Mouse (Mus musculus) liver, embryonic 11.5 days (tissue): ENCODE results near the gene Clec4e. TPM values are rescaled to one million over a fixed set of nuclear protein-coding genes. Genes with fewer than 3 reads are reported as not detected.
A peak's percentile ranks its signal among the peaks of the same experiment; 100 is the strongest.
"Not testable (repeated sequence)": the region's sequence is repeated elsewhere in the genome, so short reads cannot be mapped to it uniquely, and the experiment has no call there.

Experiments used
- ATAC-seq: fragments of 200-750 bp; cut with Nextera tagmentation; replicated peaks from 2 replicates; pipeline ENCODE4 v1.8.0; 2017; ENCODE audit warnings: moderate number of reproducible peaks, mild to moderate bottlenecking, moderate TSS enrichment, moderate library complexity; ENCODE audit not compliant: low FRiP score
- DNase-seq: peaks from one replicate; pipeline ENCODE4 v3.0.0-alpha.2; 2017; ENCODE audit warnings: low spot score
- H3K27ac ChIP-seq: fragments of 300-500 bp; sonication (generic); 2 replicates; pipeline ENCODE4 v1.5.1; 2014; ENCODE audit warnings: mild to moderate bottlenecking, low read depth, low read length, control low read depth
- H3K27me3 ChIP-seq: fragments of 300-500 bp; sonication (generic); replicated peaks from 2 replicates; pipeline ENCODE4 v1.6.1; 2014; ENCODE audit warnings: low read length, mixed read lengths; ENCODE audit not compliant: control insufficient read depth, insufficient read depth
- H3K36me3 ChIP-seq: fragments of 300-500 bp; sonication (generic); 2 replicates; pipeline ENCODE4 v1.6.1; 2014; ENCODE audit warnings: mild to moderate bottlenecking, low read length, moderate library complexity, mixed read lengths; ENCODE audit not compliant: control insufficient read depth, insufficient read depth
- H3K4me1 ChIP-seq: fragments of 300-500 bp; sonication (generic); replicated peaks from 2 replicates; pipeline ENCODE4 v1.6.1; 2014; ENCODE audit warnings: low read length, mixed read lengths; ENCODE audit not compliant: control insufficient read depth, insufficient read depth
- H3K4me2 ChIP-seq: fragments of 300-500 bp; sonication (generic); 2 replicates; pipeline ENCODE4 v1.6.1; 2014; ENCODE audit warnings: mild to moderate bottlenecking, control low read depth, moderate library complexity
- H3K4me3 ChIP-seq: fragments of 300-500 bp; sonication (generic); 2 replicates; pipeline ENCODE4 v1.5.1; 2014; ENCODE audit warnings: low read depth, low read length, control low read depth
- H3K9ac ChIP-seq: fragments of 300-500 bp; sonication (generic); 2 replicates; pipeline ENCODE4 v1.6.1; 2014; ENCODE audit warnings: low read depth, low read length, control low read depth
- H3K9me3 ChIP-seq: fragments of 300-500 bp; sonication (generic); 2 replicates; pipeline ENCODE4 v1.6.1; 2016; ENCODE audit warnings: low read length, inconsistent platforms, mixed read lengths; ENCODE audit not compliant: control insufficient read depth
- WGBS: fragments of 180-500 bp; shearing (Covaris S2); extraction: QIAGEN DNeasy Blood & Tissue Kit; methylation state at CpG from one replicate; pipeline ENCODE4 v1.1.7; 2014; 5-methylcytosine and 5-hydroxymethylcytosine counted together
- polyA plus RNA-seq: library from polyadenylated mRNA; unstranded; fragments of >200 nt; fragmentation: Nextera tagmentation; extraction: Ambion mirVana; gene quantifications from 2 replicates; pipeline ENCODE4 v1.2.1, GENCODE M21; 2014

Clec4e gene
- polyA plus RNA-seq, result 0.32 and 0.38 TPM in 2 replicates

- no peak for ATAC-seq
- Histone ChIP-seq H3K4me2 (no peak within 1 kb of the TSS), H3K4me1 (no peaks in the 10 kb centered on the region; the same call in 1 of the 2 replicates), H3K4me3 (no peak within 1 kb of the TSS), H3K27ac (no peak within 1 kb of the TSS), H3K9ac (no peak within 1 kb of the TSS), H3K9me3 (no peaks in the 10 kb centered on the region), H3K27me3 (no peaks in the 10 kb centered on the region), H3K36me3 (no peaks in the 10 kb centered on the region)
- no peak for DNase-seq
- WGBS, result 69% methylated on average over 4 of the region's 4 CpGs
Observed at GRCm38 (mm10) chr6:123289753-123290152, at the start of gene Clec4e. Clec4e (minus strand) TSS chr6:123289870.

- Histone ChIP-seq H3K27me3 (no peaks in the 10 kb centered on the region), H3K27ac (no peak overlapping the region), H3K36me3 (no peaks in the 10 kb centered on the region), H3K4me3 (no peak overlapping the region), H3K4me1 (no peaks in the 10 kb centered on the region), H3K9ac (no peak overlapping the region), H3K4me2 (no peak overlapping the region), H3K9me3 (no peaks in the 10 kb centered on the region)
- DNase-seq, result no peak
- WGBS, result 46% methylated on average over 2 of the region's 2 CpGs
- no peak for ATAC-seq
Observed at GRCm38 (mm10) chr6:123332503-123332902, 42.8 kb upstream of the Clec4e start.

GRCm38 (mm10) chr6:123308033-123308432, 18.4 kb upstream of the Clec4e start, which contains the start of gene Vmn2r19:
Vmn2r19 (plus strand) TSS chr6:123308333.
- Histone ChIP-seq H3K4me2 (no peak within 1 kb of the TSS), H3K9ac (no peak within 1 kb of the TSS), H3K36me3 (no peaks in the 10 kb centered on the region), H3K27ac (no peak within 1 kb of the TSS), H3K4me1 (no peaks in the 10 kb centered on the region), H3K27me3 (no peaks in the 10 kb centered on the region), H3K4me3 (no peak within 1 kb of the TSS), H3K9me3 (no peaks in the 10 kb centered on the region)
- WGBS, result 88% methylated on average over 2 of the region's 2 CpGs
- DNase-seq, result no peak
- ATAC-seq, result no peak

DNA sequence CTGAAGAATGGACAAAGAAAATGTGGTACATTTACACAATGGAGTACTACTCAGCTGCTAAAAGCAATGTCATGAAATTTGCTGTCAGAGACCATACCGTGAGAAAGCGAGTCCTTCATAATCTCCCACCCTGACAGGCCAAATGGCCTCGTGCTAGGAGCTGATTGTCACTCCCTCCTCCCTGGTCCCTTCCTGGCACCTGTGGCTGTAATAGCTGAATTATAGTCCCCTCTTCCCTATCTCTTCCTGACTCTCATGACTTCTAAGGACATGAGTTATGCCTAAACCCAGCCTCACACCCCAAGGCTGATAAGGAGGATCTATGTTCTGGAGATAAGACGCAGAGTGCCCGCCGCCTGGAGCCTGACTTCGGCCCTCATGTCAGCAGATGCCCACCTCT, 16.6 kb upstream of the Clec4e start:
- not testable (repeated sequence) for H3K36me3 ChIP-seq, H3K27me3 ChIP-seq, H3K9me3 ChIP-seq, H3K4me3 ChIP-seq, H3K4me1 ChIP-seq, H3K27ac ChIP-seq, H3K4me2 ChIP-seq, H3K9ac ChIP-seq, DNase-seq
- WGBS, result 51% methylated on average over 7 of the region's 7 CpGs
- peak; percentile 42; the same call in 1 of the 2 replicates for ATAC-seq

DNA sequence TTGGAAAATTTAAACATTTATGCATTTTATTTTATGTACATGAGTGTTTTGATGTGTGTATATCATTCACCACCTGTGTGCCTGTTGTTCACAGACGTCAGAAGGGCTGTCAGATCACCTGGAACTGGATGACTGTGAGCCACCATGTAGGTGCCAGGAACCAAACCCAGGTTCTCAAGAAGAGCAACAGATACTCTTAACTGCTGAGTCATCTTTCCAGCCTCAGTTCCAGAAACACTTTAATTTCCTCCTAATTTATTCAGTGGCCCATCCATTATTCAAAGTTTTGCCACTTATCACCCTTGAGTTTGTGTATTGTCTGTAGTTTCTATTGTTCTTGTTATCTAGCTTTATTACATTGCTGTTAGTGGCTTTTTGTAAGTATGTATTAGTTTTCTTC, 7.0 kb upstream of the Clec4e start:
- H3K9ac ChIP-seq, result no peak overlapping the region
- no peaks in the 10 kb centered on the region for H3K36me3 ChIP-seq
- H3K27ac ChIP-seq, result no peak overlapping the region
- H3K4me3 ChIP-seq, result no peak overlapping the region
- H3K27me3 ChIP-seq, result no peaks in the 10 kb centered on the region
- no peaks in the 10 kb centered on the region; the same call in 1 of the 2 replicates for H3K4me1 ChIP-seq
- no peak for DNase-seq
- no peak for ATAC-seq
- 52% methylated on average over 1 of the region's 1 CpGs for WGBS
- no peak overlapping the region for H3K4me2 ChIP-seq
- H3K9me3 ChIP-seq, result no peaks in the 10 kb centered on the region

DNA sequence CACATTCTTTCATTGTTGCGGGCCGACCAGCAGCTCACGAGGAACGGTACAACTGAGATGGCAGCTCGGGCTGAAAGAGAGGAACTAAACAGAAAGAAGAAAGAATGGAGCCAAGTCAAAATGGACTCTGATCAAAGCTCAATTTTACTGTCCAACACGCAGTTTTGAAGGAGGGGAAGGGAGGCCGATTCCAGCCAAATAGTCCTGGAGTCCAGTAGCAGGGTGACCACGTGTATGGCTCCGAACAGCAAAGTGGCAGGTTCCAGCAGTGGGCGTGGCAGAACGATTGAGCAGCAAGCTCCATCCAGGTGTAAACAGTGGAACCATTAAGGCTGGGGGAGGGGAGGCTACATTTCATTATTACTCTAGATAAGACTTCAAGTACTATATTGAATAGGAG, 3.8 kb upstream of the Clec4e start:
- not testable (repeated sequence) for H3K4me1 ChIP-seq, H3K36me3 ChIP-seq, H3K27me3 ChIP-seq, DNase-seq, H3K9me3 ChIP-seq, H3K4me3 ChIP-seq, H3K4me2 ChIP-seq, H3K9ac ChIP-seq, ATAC-seq
- H3K27ac ChIP-seq, result 0 out of 2 replicates have a peak overlapping the region, but pooled peaks have one; percentile 41
- 68% methylated on average over 11 of the region's 11 CpGs for WGBS

DNA sequence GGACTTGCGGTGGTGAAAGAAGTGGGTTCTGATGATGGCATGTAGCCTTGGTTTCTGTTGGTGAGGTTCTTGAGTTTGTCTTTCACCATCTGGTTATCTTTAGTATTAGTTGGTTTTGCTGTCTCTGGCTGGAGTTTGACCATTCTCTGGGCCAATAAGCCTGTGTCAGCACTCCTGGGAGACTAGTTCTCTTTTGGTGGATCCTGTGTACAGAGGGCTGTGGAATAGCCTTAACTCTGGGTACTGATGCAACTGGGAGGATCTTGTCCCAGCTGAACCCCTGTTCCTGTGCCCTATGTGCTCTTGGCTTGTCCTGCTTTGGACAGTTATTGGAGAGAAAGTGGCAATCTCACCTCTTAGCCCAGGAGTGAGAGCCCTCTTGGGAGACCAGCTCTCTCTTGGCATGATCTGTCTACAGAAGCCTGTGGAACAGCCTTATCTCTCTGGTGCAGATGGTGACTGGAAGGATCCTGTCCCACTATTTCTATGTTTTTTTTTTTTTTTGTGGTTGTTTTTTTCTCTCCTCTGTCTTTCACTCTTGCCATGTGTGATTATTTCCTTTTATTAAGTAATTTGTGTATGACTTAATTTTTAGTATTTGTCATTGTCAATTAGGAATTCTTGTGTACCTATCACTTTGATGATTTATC, 3.2 kb upstream of the Clec4e start:
- Histone ChIP-seq H3K27me3 (no peaks in the 10 kb centered on the region), H3K9ac (no peak overlapping the region), H3K36me3 (no peaks in the 10 kb centered on the region), H3K4me3 (no peak overlapping the region), H3K9me3 (no peaks in the 10 kb centered on the region), H3K4me1 (no peaks in the 10 kb centered on the region; the same call in 1 of the 2 replicates), H3K4me2 (peak overlapping the region; percentile 19; the same call in 1 of the 2 replicates), H3K27ac (peak overlapping the region; percentile 83)
- WGBS, result 81% methylated on average over 1 of the region's 1 CpGs
- DNase-seq (peak; percentile 34), ATAC-seq (peak; percentile 99)

DNA sequence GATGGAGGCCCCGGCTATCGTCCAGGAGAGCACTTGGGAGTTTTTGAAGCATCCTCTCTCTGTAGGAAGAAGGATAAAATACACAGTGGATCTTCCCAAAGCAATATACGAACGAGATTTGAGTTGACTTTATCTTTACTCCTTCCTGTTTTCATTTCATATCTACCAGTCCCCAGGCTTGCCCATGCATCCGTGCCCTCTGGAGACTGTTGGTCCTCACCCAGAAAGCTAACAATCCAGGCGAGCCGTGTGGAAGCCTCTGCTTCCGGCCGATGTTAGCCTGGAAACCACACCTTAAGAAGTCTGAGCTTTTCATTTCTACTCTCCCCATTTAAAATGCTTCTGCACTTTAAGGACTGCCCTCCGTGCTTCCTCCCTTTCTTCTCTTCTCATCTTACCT, 739 bp downstream of the Clec4e start:
- ATAC-seq, result no peak
- Histone ChIP-seq H3K9ac (no peak overlapping the region), H3K4me3 (no peak overlapping the region), H3K9me3 (no peaks in the 10 kb centered on the region), H3K4me2 (no peak overlapping the region), H3K27me3 (no peaks in the 10 kb centered on the region), H3K4me1 (no peaks in the 10 kb centered on the region; the same call in 1 of the 2 replicates), H3K36me3 (no peaks in the 10 kb centered on the region), H3K27ac (no peak overlapping the region)
- WGBS, result 64% methylated on average over 10 of the region's 10 CpGs
- no peak for DNase-seq

DNA sequence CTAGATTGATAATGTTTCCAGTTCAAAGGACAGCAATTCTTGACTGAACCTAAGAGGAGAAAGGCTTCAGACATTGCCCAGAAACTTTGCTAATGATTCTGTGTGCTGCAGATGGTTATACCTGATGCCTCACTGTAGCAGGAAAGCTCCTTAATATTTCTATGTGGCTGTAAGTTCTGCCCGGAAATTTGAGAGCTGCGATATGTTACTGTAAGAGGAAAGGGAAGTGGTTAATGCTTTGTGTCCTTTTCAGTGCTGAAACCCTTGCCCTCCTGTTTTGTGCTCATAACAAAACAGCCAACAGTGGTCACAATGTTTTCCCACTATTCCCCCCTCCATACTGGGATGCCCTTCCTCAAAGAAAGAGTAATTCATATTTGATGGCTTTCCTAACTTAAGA, 3.4 kb downstream of the Clec4e start:
- no peak for DNase-seq
- no peaks in the 10 kb centered on the region for H3K27me3 ChIP-seq
- no peak overlapping the region for H3K4me3 ChIP-seq
- H3K4me1 ChIP-seq, result no peaks in the 10 kb centered on the region
- no peak overlapping the region for H3K4me2 ChIP-seq
- no peak overlapping the region for H3K9ac ChIP-seq
- H3K27ac ChIP-seq, result no peak overlapping the region
- no peak for ATAC-seq
- H3K36me3 ChIP-seq, result no peaks in the 10 kb centered on the region
- 48% methylated on average over 2 of the region's 2 CpGs for WGBS
- H3K9me3 ChIP-seq, result no peaks in the 10 kb centered on the region
